Mouse (Mus musculus): ENCODE data around the gene Senp8. TPM values are rescaled to one million over a fixed set of nuclear protein-coding genes. Genes with fewer than 3 reads are reported as not detected.

Gene Senp8
- polyA plus RNA-seq, 1 experiment from 2014 or later, result 11.1 TPM

Other genes with a start within 250 kb of the Senp8 start
- 73.2 and 76.8 TPM in 2 replicates for gene Hexa, start 211.2 kb downstream of the Senp8 start, polyA plus RNA-seq (2015; fragmentation: Nextera tagmentation; extraction: Ambion mirVana)
- gene Tmem202, start 210.9 kb downstream of the Senp8 start, polyA plus RNA-seq (2015; fragmentation: Nextera tagmentation; extraction: Ambion mirVana), result 0.18 and 0.29 TPM in 2 replicates
- gene Celf6, start 172.8 kb downstream of the Senp8 start, polyA plus RNA-seq (2015; fragmentation: Nextera tagmentation; extraction: Ambion mirVana), result 0.08 and 0.36 TPM in 2 replicates
- gene Parp6, start 133.4 kb downstream of the Senp8 start, polyA plus RNA-seq (2015; fragmentation: Nextera tagmentation; extraction: Ambion mirVana), result 31.5 TPM in 2 replicates
- 1,325 and 1,327 TPM in 2 replicates for gene Pkm, start 94.3 kb downstream of the Senp8 start, polyA plus RNA-seq (2015; fragmentation: Nextera tagmentation; extraction: Ambion mirVana)
- gene Gramd2, start 70.6 kb downstream of the Senp8 start, polyA plus RNA-seq (2015; fragmentation: Nextera tagmentation; extraction: Ambion mirVana), result 1.0 TPM in 2 replicates
- gene Myo9a, start 186 bp upstream of the Senp8 start, polyA plus RNA-seq (2015; fragmentation: Nextera tagmentation; extraction: Ambion mirVana), result 16.8 and 17.5 TPM in 2 replicates
- gene Nr2e3, start 209.9 kb upstream of the Senp8 start, polyA plus RNA-seq (2015; fragmentation: Nextera tagmentation; extraction: Ambion mirVana), result 2.1 TPM in 2 replicates